15 mouse cellular contexts compared by ENCODE assay signal in the genomic region with DNA sequence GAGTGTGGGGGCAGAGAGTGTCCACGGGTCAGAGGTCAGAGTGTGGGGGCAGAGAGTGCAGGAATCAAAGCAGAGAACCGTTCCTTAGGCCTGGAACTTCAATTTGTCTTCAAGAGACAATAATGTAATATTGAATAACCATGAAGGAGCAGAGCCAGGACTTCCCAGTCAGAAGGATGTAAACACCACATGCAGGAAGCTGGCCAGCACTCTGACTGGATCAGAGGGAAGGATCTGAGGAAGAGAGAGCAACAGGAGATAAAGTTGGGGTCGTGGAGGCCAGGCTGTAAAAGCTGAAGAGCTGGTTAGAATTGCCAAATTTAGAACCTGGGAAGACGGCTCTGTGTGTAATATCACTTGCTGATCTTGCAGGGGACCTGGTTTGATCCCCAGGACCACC.
"Had no signal": no experiment of that assay in that cellular context is flagged by ENCODE, and none has a peak within 500 bp of the region (broad histone marks: within the 10 kb centered on the region; RNA-seq: fewer than 3 reads in every experiment).

No protein-coding gene starts in this region.

- H3K36me3 ChIP-seq: limb, embryonic 13.5 days; liver, embryonic 15.5 days; lung, embryonic 15.5 days; midbrain, embryonic 10.5 days; neural tube, embryonic 15.5 days had no signal

- H3K27me3 ChIP-seq: limb, embryonic 13.5 days; liver, embryonic 15.5 days; lung, embryonic 15.5 days; neural tube, embryonic 15.5 days had no signal

- H3K9me3 ChIP-seq: limb, embryonic 13.5 days; liver, embryonic 15.5 days; lung, embryonic 15.5 days; midbrain, embryonic 10.5 days; neural tube, embryonic 15.5 days had no signal

- H3K9ac ChIP-seq: limb, embryonic 13.5 days; liver, embryonic 15.5 days; lung, embryonic 15.5 days; neural tube, embryonic 15.5 days had no signal

- H3K4me2 ChIP-seq: limb, embryonic 13.5 days; liver, embryonic 11.5 days; liver, embryonic 15.5 days; lung, embryonic 15.5 days; neural tube, embryonic 15.5 days had no signal

- H3K27ac ChIP-seq: layer of hippocampus, adult 2 months; limb, embryonic 13.5 days; liver, embryonic 15.5 days; lung, embryonic 15.5 days; midbrain, embryonic 10.5 days; neural tube, embryonic 15.5 days; stomach, postnatal 0 days had no signal

- DNase-seq: kidney, postnatal 10 days; kidney, postnatal 4 days; left cerebral cortex, postnatal 4 days; lung, postnatal 36 days; midbrain, embryonic 14.5 days; thymus, postnatal 4 days had no signal

- H3K4me3 ChIP-seq: layer of hippocampus, adult 2 months; limb, embryonic 13.5 days; liver, embryonic 15.5 days; lung, embryonic 15.5 days; midbrain, embryonic 10.5 days; myocyte; neural tube, embryonic 15.5 days had no signal
